Mouse (Mus musculus) heart, postnatal 10 days (tissue): ENCODE data around the gene Inpp4a. TPM values are rescaled to one million over a fixed set of nuclear protein-coding genes. Genes with fewer than 3 reads are reported as not detected.

ENCODE experiments used
- DNase-seq, 2 experiments: peaks; one replicate each; pipeline ENCODE4 v3.0.0; 2021
- intact Hi-C: fragments of 180-260 bp; cut with DNase I; formaldehyde crosslinking; loops from one replicate; pipeline ENCODE4 v1.15.1; 2025
- total RNA-seq, 2 experiments: library from RNA; stranded (reverse); gene quantifications; 2 replicates each; pipeline ENCODE4 v1.2.3; 2021

The Inpp4a gene
- total RNA-seq, 2 experiments from 2014 or later, result 17.3 to 18.6 TPM

DNA sequence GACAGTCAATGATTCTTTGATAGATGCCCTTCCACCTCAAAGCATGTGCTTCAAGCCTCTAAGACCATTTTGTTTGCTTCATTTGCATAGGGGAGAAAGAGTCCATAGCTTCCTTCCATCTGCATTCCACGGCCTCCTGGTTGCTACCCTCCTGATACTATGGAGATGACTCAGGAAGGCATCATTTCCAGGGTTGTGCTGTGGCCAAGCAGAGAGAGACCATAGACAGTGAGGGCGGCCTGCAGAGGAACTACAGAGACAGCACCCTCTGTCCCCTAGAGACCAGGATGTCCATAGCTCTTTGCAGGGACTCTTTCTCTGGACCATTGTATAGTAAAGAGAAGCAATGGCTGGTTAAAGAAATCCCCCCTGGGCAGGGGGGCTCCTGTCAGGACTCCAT, 105.5 kb downstream of the Inpp4a start:
- no peak for DNase-seq

DNA sequence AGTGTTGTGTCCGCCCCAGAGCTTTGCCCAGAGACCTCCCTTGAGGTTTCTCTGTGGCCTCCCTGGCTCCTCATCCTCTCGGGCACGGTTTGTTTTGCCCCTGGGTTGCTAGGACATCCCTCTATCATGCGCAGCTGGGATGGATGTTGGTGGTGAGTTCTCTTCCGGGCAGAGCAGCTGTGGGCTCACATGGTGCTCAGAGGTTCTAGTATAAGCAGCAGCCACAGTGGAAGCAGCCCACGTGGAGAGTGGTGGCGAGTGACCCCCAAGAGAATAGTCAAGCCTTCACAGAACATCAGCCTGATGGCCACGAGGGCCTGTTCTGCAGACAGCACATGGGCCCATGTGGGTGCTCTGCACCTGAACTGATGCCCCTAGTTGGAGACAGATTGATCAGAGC, 107.6 kb downstream of the Inpp4a start:
- DNase-seq, result no peak
- intact Hi-C loops, result loop anchor here (10.0 kb wide), 1 partner anchor 622 kb away; no protein-coding TSS in a partner anchor

More for the DNA sequence above, 105.5 kb downstream of the Inpp4a start:
- intact Hi-C loops, result loop anchor here (10.0 kb wide), 1 partner anchor 620 kb away; no protein-coding TSS in a partner anchor

DNA sequence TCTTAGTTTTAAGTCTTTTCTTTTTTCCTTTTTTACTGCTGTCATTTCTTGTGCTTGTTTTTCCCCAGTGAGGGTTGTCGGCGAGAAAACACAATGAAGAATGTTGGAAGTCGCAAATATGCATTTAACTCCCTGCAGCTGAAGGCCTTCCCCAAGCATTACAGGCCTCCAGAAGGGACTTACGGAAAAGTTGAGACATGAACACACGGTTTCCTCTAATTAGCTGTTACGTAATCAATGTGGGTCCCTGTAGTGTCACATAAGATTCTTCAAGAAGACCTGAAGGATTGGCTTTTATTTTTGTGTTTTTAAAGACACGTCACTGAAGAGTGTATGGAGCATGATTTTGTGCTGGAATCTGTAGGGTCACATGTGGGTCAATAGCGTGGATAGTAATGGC, 108.4 kb downstream of the Inpp4a start:
- no peak for DNase-seq
- intact Hi-C loops, result loop anchor here (10.0 kb wide), 1 partner anchor 623 kb away; no protein-coding TSS in a partner anchor

DNA sequence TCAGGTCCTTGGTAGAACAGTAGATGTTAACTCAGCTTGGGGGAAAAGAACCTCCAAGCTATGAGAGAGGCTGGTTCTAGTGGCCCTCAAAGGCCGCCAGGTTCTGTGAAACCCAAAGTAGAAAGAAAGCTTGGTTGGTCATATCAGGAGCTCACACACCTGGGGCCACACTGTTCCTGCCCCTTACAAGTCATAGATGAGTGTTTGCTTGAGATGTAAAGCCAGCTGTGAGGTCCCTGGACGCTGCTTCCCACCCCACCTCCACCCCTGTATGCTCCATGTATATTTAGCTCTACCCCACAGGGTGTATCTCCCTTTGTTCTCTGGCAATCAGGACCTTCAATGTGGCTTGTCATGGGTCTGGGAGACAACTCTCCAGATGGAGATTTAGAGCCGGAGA, 109.0 kb downstream of the Inpp4a start:
- DNase-seq, result no peak
- intact Hi-C loops, result loop anchor here (10.0 kb wide), 1 partner anchor 624 kb away; no protein-coding TSS in a partner anchor

DNA sequence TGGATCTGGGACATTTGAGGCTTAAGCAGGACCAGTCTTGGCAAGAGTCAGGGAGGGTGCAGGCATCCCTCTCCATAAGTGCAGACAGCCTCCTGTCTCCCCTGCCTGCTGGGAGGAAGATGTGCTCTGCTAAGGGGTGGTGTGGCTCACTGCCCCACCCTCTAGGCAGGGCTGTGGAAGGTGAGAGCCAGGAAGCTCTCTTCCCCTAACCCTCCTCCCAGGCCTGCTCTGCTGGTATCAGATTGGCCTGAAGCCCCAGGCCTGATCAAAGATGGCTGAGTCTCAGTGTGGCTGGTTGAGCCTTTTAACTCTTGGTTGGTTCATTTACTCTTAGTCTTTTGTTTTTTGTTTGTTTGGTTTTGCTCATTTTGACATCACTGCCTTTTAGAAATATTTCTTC, 110.0 kb downstream of the Inpp4a start:
- DNase-seq, result no peak

DNA sequence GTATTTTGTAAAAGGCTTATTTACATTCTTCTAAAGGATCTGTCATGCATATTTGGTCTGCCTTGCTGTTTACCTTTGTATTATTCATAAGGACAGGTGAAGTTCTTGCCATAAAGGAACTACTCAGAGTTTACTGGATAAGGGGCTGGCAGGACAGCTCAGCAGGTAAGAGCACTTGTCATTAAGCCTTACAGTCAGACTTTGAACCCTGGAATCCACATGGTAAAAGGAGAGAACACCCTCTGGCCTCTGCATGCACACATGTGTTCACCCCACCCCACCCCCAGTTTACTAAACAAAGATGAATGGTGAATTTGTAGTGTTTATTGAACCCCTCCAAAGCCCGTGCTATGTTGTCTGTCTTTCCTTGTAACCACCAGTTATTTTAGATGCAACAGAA, 115.7 kb downstream of the Inpp4a start:
- DNase-seq, result no peak
- intact Hi-C loops, result no loop called here

More for the DNA sequence above, 110.0 kb downstream of the Inpp4a start:
- intact Hi-C loops, result loop anchor here (10.0 kb wide), 1 partner anchor 625 kb away; no protein-coding TSS in a partner anchor

DNA sequence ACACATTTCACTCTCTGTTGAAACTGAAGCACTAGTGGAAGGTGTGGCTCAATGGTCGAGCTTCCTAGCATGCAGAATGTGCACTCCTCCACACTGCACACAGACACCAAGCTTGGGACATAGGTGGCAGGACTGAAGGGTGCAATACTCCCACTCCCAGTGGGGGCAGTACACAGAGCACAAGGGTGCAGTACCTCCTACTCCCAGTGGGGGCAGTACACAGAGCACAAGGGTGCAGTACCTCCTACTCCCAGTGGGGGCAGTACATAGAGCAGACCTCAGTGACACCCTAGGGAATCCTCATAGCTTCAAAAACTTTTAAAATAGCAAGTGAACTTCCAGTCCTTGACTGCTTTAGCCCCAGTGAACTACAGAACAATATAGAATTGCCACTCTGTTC, 119.8 kb downstream of the Inpp4a start:
- DNase-seq, result peak; percentile 39 to 86
- intact Hi-C loops, result no loop called here

DNA sequence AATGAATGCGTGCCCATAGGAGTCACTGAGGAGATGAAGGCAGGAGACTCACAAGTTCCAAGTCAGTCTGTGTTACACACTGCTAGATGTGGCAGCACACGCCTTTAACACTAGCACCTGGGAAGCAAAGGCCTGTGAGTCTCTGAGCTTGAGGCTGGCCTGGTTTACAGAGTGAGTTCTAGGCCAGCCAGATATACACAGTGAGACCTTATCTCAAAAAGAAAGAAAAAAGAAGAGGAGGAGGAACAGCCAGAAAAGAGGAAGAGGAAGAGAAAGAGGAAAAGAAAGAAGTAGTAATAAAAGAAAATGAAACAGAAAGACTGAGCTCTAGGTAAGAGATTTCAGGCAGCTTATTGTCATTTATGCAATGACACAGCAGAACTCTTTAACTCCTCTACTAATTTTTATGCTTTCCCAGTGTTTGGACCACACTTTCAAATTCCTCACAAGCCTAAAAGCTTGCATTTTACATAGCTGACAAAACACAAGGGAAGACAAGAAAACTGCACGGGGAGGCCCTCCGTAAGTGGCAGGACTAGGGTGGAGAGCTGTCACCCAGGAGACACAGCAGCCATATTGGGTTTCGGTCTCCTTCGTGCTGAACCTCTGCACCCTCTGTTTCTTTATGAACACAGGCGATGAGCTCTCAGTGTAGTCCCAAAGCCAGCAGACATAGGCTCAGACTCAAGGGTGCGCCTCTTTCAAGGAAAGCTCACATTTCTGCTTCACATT, 127.6 kb downstream of the Inpp4a start:
- intact Hi-C loops, result no loop called here
- DNase-seq, result no peak

DNA sequence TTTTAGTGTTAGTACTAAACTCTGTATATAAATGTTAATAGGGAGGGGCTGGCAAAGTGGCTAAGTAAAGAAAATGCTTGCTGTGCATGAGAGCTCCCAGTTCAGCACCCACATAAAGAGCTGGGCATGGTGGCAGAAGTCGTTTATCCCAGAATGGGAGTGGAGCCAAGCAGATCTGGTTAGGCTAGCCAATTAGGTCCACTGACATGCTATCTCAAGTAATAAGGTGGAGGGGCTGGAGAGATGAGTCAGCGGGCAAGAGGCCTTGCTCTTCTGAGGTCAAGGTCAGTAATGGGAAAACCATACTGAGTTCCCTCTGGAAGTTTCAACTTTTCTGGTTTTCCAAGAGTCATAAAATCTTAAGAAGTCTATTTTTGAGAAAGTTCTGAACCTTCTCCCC, 129.2 kb downstream of the Inpp4a start:
- intact Hi-C loops, result no loop called here
- peak; percentile 29 to 48 for DNase-seq

DNA sequence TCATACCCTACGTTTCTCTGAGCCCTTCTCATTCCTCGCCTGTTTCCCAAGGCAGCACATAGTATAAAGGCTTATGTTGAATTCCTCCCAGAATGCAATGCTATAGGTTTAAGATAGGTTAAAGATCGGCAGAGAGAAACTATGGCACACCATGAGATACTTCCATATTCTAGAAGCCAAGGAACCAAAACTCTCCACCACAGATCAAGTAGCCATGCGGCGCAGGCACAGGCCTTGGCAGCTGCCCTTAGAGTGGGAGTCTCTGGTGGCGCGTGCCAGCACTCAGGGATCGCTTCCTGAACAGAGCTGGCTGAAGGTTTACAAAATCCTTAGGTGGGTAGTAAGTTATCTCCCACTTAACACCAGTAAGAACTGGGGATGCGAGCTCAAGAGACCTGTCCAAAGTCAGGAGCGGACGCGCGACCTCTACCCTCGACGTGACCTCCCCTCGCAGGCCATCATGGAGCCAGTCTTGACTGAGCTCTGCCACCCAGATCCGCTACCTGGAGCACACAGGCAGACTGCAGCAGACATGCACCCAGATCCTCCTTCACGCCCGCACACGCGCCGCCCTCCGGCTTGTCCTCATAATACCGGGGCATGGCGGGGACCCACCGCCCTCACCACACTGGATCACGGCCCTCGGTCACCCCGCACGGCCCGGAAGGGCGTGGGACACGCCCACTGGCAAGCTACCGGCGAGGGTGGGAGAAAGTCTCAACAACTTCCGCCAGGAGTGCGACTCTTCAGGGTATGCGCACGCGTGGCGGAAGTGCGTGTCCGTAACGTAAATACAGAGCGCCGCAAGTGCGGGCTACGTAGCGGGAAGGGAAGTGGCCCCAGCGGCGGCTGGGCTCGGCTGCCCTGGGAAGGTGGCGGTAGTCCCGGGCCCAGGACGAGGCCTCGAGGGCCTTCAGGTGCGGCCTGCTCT, 130.0 kb downstream of the Inpp4a start, which contains the start of the genes Coa5 and Unc50:
Coa5 (minus strand) TSS at position 738 of the 931 bp plus-strand sequence.
Unc50 (plus strand) TSS at position 774 of the 931 bp plus-strand sequence.
- intact Hi-C loops, result loop anchor here (5.0 kb wide), 1 partner anchor 433 kb away; no protein-coding TSS in a partner anchor
- DNase-seq, result peak; percentile 97 to 98

DNA sequence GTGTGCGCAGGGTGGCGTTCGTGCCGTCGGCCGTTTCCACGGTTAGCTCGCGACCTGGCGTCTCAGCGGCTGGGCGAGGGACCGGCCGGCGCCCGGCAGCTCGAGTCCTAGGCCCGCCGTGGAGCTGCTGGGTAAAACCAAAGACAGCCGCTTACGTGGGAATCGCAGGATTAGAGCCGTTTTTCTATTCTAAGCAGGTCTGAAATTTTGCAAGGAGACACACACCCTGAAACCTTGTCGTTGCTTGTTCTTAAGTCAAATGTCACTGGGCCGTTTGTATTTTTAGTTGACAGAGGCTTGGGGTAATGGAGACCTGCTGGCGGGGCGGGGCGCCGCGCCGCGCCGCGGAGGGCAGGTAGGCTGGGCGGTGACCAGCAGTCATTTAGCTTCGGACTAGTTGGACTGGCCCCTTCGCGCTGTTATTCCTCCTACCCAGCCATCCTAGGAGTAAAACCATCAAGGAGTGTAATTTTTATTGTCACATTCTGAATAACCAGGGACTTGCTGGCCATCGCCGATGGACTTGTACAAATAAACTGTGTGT, 130.7 kb downstream of the Inpp4a start:
- intact Hi-C loops, result loop anchor here (5.0 kb wide), 1 partner anchor 432 kb away; no protein-coding TSS in a partner anchor
- DNase-seq, result no peak

DNA sequence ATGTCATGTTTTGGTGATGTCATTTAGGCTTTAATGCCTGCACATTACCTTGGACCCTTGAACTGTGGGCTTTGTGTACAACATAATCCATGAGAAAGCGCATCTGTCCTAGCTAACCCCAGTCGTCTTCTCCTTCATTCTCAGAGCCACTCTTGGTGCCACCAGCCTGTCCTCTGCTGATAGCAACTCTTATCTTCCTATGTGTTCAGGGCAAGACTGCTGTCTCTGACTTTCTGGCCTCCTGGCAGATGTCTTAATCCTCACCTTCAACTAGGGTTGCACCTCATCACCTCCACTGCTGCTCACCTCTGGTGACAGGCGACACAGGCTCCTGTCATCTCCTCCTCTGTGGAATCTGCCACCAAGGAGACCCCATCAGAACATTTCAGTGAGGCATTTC, 136.8 kb downstream of the Inpp4a start:
- intact Hi-C loops, result no loop called here
- DNase-seq, result no peak

DNA sequence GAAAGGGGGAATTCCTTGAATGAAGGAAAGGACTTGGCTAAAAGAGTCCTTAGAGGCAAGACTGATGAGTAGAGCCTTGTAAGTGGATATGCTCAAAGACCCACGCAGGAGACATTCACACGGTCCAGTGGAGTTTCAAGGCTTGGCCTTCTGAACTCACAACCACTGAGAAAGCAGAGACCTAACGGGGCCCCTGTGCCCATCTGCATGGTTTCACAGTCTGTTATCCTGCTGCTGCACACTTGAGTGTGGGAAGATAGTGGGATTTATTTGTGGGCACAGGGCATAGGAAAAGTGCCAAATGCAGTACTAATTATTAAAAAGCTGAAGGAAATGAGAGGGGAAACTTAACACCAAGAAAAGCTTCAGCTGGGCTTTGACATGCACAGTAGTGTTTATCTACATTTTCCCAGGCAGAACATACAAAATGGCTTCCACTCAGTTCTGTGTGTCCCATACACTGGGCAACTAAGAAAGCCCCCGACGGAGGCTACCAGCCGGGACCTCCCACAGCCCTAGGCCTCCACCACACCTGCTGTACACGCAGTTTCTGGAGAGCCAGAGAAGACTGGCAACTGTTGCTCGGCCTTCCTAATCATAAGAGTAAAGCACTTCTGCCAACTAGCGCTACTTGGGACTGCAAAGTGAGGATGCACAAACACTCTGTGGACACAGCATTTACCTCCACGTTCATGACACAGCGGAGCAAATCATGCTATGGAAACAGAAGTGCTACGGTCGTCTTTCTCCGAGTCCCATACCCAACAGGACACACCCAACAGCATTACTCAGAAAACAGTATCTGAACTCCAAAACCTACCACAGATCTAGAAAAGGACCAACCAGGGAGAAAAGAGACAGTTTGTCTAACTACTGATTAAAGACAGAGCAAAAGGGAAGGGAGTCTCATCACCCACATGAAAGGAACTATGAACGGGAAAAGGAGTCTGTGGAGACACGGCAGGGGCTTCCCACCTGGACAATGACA, 143.5 kb downstream of the Inpp4a start:
- intact Hi-C loops, result no loop called here
- DNase-seq, result no peak

DNA sequence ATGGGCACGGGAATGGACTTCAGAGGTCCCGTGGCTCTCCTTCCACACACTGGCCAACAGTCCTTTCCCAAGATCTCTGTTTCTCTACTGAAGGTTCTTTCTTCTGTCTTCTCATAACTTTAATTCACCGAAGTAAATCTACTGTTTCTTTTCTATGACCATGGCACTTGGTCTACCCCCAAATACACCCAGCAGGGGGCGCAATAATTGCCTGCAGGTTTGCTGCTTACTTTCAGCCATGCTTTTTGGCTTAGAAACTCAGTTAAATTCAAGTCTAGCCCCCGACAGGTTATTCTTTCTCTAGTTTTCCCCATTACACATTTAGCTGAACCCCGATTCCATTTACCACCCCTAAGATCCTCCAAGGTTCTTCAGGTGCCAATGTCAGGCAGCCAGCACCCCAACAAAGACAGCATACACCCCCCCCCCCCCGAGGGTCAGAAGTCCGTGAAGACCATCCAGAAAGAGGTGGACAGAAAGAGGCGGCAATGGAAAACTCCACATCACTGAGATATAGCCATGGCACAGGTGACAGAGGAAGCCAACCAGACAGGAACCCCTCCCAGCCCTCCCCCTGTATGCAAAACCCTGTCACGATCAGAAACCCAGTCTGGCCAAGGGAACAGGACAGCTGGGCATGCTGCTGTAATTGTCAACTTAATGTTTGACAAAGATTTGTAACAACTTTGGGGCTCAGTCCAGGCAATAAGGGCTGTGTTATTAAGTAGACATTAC, 148.9 kb downstream of the Inpp4a start:
- peak; percentile 33 to 77 for DNase-seq
- intact Hi-C loops, result loop anchor here (1.0 kb wide), 1 partner anchor 188 kb away; no protein-coding TSS in a partner anchor

DNA sequence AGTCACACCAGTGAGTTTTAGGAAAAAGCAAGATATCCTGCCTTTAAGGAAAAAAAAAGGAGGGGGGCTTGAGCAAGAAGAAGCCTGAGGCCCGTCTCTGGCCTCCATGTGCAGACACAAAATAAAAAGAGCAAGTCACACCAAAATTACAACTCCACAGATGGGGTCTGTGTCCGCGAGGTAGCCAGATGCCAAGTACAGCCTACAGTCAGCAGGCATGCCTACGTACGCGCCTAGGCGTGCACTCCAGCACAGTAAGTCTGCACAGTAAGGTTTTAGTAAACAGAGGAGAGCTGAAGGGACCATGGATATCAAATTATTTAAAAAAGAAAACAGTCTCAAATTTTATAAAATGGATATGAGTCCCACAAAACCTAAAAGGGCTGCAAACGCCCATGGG, 151.6 kb downstream of the Inpp4a start:
- intact Hi-C loops, result no loop called here
- no peak for DNase-seq

DNA sequence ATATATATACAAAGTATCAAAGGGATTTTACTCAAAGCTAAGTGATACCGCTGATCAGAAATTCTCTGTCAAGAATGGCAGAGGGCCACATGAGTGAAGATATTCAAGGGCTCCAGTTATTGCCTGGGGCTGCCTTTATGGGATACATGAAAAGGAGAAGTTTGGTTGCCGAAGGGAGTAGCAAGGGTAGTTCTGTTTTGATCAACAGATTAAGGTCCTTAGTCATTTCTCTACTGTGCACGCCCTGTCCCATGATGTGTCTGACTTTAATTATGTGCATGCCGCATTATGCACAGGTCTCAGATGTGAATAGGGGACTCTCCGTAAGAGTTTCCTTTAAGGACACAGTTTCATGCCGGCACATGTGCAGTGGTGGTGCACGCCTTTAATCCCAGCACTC, 157.9 kb downstream of the Inpp4a start:
- intact Hi-C loops, result no loop called here
- DNase-seq, result no peak
